Mouse (Mus musculus): ENCODE measurements at regions not wholly inside any gene's neighbourhood (a gene's known extent, or its start where the extent isn't known, plus 50 kb on each side); places are given as distances from the start of the nearest gene placed in this dataset.

DNA sequence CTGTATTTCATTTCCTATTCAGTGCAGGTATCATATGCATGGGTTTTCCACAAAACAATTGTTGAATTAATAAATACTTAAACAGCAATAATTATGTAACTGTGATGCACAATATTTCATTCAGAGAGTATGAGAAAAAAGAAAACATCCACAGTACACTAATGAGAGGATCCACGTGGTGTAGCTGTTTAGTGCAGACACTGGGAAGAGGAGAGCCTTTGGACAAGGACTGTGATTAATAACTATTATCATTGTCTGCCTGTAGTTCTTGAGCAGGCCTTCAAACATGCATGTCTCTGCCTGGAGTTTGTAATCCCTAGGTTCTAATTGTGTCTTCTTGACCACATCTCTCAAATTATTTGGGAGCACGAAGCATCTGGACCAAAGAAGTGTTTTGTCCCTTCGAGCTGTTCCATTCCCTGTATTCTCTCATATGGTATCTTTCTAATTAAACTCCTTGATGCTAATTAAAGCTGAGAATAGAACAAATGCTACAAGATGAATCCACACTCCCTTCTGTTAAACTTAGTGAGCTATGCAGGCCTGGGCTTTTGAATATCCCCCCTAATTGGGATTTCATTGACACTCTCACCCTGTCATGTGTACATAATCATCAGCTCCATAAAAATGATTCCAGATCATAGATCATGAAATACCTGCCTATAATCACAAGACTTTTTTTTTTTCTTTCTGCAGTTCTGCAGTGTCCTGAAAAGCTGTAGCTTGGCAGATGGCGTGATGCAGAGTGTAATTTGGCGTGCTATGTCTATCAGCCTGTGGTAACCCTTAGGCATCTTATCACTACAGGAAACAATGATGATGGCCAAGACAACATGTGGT is 1208.9 kb upstream of the G6pd2 start:
- intact Hi-C loops (cut with DNase I) = no loop called here
- no peak for DNase-seq (ENCODE audit: low spot score in 2 of 2)

DNA sequence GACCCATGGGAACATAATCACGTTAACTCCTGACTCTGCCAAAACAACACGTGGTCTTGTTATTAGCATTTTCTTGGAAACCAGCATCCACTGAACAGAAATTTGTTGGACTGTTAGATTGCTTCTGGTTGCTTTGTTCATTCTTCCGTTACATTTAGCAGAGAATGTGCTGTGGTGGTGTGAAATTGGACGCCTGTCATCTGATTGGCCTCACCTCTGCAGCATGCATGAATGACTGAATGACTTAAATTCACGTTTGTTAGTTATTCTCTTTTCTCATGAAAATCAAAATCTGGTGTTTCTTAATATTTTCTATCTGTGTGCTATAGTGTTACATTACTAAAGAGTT is 1208.3 kb upstream of the G6pd2 start:
- no peak for DNase-seq (ENCODE audit: low spot score in 2 of 2)
- intact Hi-C loops (cut with DNase I) = no loop called here

DNA sequence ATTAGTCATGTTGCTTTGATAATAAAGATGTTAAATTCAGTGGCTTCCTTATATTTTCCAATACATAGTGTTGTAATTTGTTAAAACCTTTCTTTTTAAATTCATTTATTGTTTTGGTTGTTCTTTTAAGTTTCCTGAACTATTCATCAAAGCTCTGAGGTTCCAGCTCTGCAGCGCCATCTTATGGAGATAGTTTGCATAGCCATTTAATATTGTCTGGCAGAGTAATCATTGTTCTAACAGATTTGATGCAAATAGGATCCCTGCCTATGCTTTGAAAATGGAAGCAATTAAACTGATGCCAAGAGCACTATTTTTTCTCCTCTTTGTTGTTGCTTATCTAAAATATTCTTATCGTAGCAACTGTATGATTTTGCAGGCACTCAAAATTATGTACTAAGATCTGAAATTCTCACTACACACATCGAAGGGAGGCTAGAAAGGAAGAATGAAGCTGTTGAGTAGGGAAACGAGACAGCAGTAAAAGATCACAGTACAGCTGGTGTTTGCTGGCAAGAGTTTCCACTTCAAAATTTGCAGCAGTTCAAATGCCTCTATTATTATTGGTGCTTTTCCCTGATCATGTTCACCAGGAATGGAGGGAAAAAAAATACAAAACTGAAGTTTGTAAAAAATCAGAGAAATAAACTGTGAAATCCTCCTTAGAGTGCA is 1199.5 kb upstream of the G6pd2 start:
- intact Hi-C loops (cut with DNase I) = no loop called here
- peak in 1 of 2 experiments; percentile 19 for DNase-seq (ENCODE audit: low spot score in 2 of 2)
